Mouse (Mus musculus) thymus, adult 2 months (tissue): ENCODE measurements at regions not wholly inside any gene's neighbourhood (a gene's known extent, or its start where the extent isn't known, plus 50 kb on each side); places are given as distances from the start of the nearest gene placed in this dataset.

Experiments used
- CTCF ChIP-seq: fragments of 200-500 bp; IDR thresholded peaks from 2 replicates; pipeline ENCODE4 v1.5.1; 2012; ENCODE audit warnings: mild to moderate bottlenecking, control low read depth, low read length, moderate library complexity, borderline replicate concordance; ENCODE audit not compliant: control insufficient read depth, poor library complexity, insufficient read depth; ENCODE audit errors: extremely low read depth
- POLR2A ChIP-seq: fragments of 200-500 bp; IDR thresholded peaks from 2 replicates; pipeline ENCODE4 v1.6.1; 2012; ENCODE audit warnings: mild to moderate bottlenecking, low read length, control low read depth, moderate library complexity; ENCODE audit not compliant: control insufficient read depth, poor library complexity, insufficient read depth; ENCODE audit errors: extremely low read depth

DNA sequence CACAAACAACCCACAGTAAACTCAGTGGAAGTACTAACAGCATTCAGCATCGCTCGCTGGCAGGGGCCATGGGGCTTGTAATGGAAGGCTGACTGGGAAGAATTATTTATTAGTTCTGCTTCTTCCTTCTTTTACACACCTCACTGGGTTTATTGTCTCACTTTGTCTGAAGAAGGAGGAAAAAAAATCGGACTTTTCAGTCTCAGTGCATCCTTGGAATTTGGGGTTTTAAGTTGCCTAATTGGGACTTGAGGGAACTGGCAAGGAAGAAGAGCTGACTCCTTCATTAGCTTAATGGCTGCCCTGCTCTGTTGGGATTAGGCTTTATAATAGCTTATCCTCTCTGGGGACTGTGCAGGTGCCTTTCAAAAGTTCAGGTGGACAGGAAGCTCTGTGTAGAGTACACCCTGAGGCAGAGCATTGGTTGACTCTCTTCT lies 54.4 kb upstream of the Krr1 start:
- no peak for TF ChIP-seq CTCF
- TF ChIP-seq POLR2A: no peak
